Mouse (Mus musculus) lung, postnatal 25 days (tissue): ENCODE data around the gene Trhde.

Source experiments
- DNase-seq: peaks from one replicate; pipeline ENCODE4 v3.0.0; 2022; ENCODE audit warnings: low spot score

Trhde gene

GRCm38 (mm10) chr10:114802161-114802651 lies at the start of gene Trhde:
Gene Trhde (minus strand): TSS chr10:114802307.
- no peak for DNase-seq

- DNase-seq, result no peak
These were observed 39.9 kb upstream of the Trhde start for GRCm38 (mm10) chr10:114841966-114842365.

GRCm38 (mm10) chr10:114841440-114841839 lies 39.3 kb upstream of the Trhde start:
- DNase-seq, result no peak

- DNase-seq, result no peak
These were observed 29.2 kb upstream of the Trhde start for GRCm38 (mm10) chr10:114831313-114831712.

GRCm38 (mm10) chr10:114808799-114809198 lies 6.7 kb upstream of the Trhde start:
- DNase-seq, result no peak

- no peak for DNase-seq
These were observed 3.8 kb upstream of the Trhde start for GRCm38 (mm10) chr10:114805884-114806283.

- DNase-seq, result no peak
These were observed 498 bp downstream of the Trhde start for GRCm38 (mm10) chr10:114801457-114802160.

GRCm38 (mm10) chr10:114800331-114801304 lies 1.5 kb downstream of the Trhde start:
- no peak for DNase-seq

GRCm38 (mm10) chr10:114799481-114799880 lies 2.6 kb downstream of the Trhde start:
- DNase-seq, result no peak

- DNase-seq, result no peak
These were observed 3.3 kb downstream of the Trhde start for GRCm38 (mm10) chr10:114798788-114799187.

- no peak for DNase-seq
These were observed 3.9 kb downstream of the Trhde start for GRCm38 (mm10) chr10:114798218-114798617.

GRCm38 (mm10) chr10:114797664-114798063 lies 4.4 kb downstream of the Trhde start:
- no peak for DNase-seq

- no peak for DNase-seq
These were observed 5.2 kb downstream of the Trhde start for GRCm38 (mm10) chr10:114796872-114797271.

- DNase-seq, result no peak
These were observed 7.9 kb downstream of the Trhde start for GRCm38 (mm10) chr10:114794214-114794613.

GRCm38 (mm10) chr10:114765914-114766313 lies 36.2 kb downstream of the Trhde start:
- no peak for DNase-seq

GRCm38 (mm10) chr10:114762125-114762524 lies 40.0 kb downstream of the Trhde start:
- no peak for DNase-seq

- no peak for DNase-seq
These were observed 42.9 kb downstream of the Trhde start for GRCm38 (mm10) chr10:114759240-114759639.

GRCm38 (mm10) chr10:114758614-114759013 lies 43.5 kb downstream of the Trhde start:
- no peak for DNase-seq

- no peak for DNase-seq
These were observed 59.1 kb downstream of the Trhde start for GRCm38 (mm10) chr10:114742755-114743705.

- no peak for DNase-seq
These were observed 62.2 kb downstream of the Trhde start for GRCm38 (mm10) chr10:114739916-114740315.

GRCm38 (mm10) chr10:114737581-114737980 lies 64.5 kb downstream of the Trhde start:
- no peak for DNase-seq

GRCm38 (mm10) chr10:114736377-114736776 lies 65.7 kb downstream of the Trhde start:
- no peak for DNase-seq
